Mouse (Mus musculus) heart, postnatal 0 days (tissue): ENCODE results near the gene Cd300lg.

ENCODE experiments used
- CTCF ChIP-seq: IDR thresholded peaks from 2 replicates; pipeline ENCODE4 v1.5.1; 2016; ENCODE audit warnings: antibody characterized with exemption, control low read depth, low read depth
- EP300 ChIP-seq: IDR thresholded peaks from 2 replicates; pipeline ENCODE4 v1.6.1; 2016; ENCODE audit warnings: antibody characterized with exemption, low read depth

- TF ChIP-seq CTCF = no peak
- TF ChIP-seq EP300 = no peak
These were observed 41.8 kb upstream of the Cd300lg start for GRCm38 (mm10) chr11:101999466-101999865.
